Mouse (Mus musculus) liver, embryonic 14.5 days (tissue): ENCODE measurements around the gene Adipor2. TPM values are rescaled to one million over a fixed set of nuclear protein-coding genes. Genes with fewer than 3 reads are reported as not detected.

Source experiments
- ATAC-seq: fragments of 200-750 bp; cut with Nextera tagmentation; 2 replicates; pipeline ENCODE4 v1.8.0; 2017; ENCODE audit warnings: moderate number of reproducible peaks, mild to moderate bottlenecking, moderate library complexity; ENCODE audit not compliant: insufficient read depth
- DNase-seq, 3 experiments: peaks; one replicate each; pipeline ENCODE4 v3.0.0-alpha.2; 2012 to 2013; ENCODE audit warnings: low read depth in 3 of 3, low spot score in 3 of 3
- H3K27ac ChIP-seq: fragments of 300-500 bp; sonication (generic); 2 replicates; pipeline ENCODE4 v1.5.1; 2014; ENCODE audit warnings: moderate library complexity, mild to moderate bottlenecking, control low read depth, inconsistent platforms
- H3K27me3 ChIP-seq: fragments of 300-500 bp; sonication (generic); 2 replicates; pipeline ENCODE4 v1.6.1; 2014; ENCODE audit warnings: mild to moderate bottlenecking, low read length, moderate library complexity; ENCODE audit not compliant: control insufficient read depth, insufficient read depth
- H3K36me3 ChIP-seq: fragments of 300-500 bp; sonication (generic); replicated peaks from 2 replicates; pipeline ENCODE4 v1.6.1; 2014; ENCODE audit warnings: low read depth; ENCODE audit not compliant: control insufficient read depth, insufficient read depth
- H3K4me1 ChIP-seq, 2 experiments: fragments of 200-500 bp in 1 of 2; fragments of 300-500 bp in 1 of 2; sonication (generic) in 1 of 2; replicated peaks; 2 replicates each; pipeline ENCODE4 v1.6.1; 2012 to 2014; ENCODE audit warnings: antibody characterized with exemption in 1 of 2, inconsistent platforms in 1 of 2, low read length in 1 of 2; ENCODE audit not compliant: control insufficient read depth in 2 of 2, insufficient read depth in 2 of 2
- H3K4me2 ChIP-seq: fragments of 300-500 bp; sonication (generic); 2 replicates; pipeline ENCODE4 v1.6.1; 2014; ENCODE audit warnings: low read depth, mild to moderate bottlenecking, control low read depth, moderate library complexity
- H3K4me3 ChIP-seq, 2 experiments: fragments of 200-500 bp in 1 of 2; fragments of 300-500 bp in 1 of 2; sonication (generic) in 1 of 2; 2 replicates each; pipeline ENCODE4 v1.5.1; 2012 to 2014; ENCODE audit warnings: low read depth in 2 of 2, low read length in 2 of 2, mild to moderate bottlenecking in 2 of 2, control low read depth in 1 of 2, inconsistent platforms in 1 of 2, moderate library complexity in 1 of 2; ENCODE audit not compliant: insufficient read depth in 1 of 2
- H3K9ac ChIP-seq: fragments of 300-500 bp; sonication (generic); replicated peaks from 2 replicates; pipeline ENCODE4 v1.6.1; 2014; ENCODE audit warnings: mild to moderate bottlenecking, control low read depth, moderate library complexity
- H3K9me3 ChIP-seq: fragments of 300-500 bp; sonication (generic); 2 replicates; pipeline ENCODE4 v1.6.1; 2016; ENCODE audit warnings: low read length, mixed read lengths; ENCODE audit not compliant: control insufficient read depth
- CTCF ChIP-seq: IDR thresholded peaks from 2 replicates; pipeline ENCODE4 v1.5.1; 2016; ENCODE audit warnings: antibody characterized with exemption, low read depth, control low read depth
- EP300 ChIP-seq: IDR thresholded peaks from 2 replicates; pipeline ENCODE4 v1.6.1; 2016; ENCODE audit warnings: antibody characterized with exemption, low read depth
- WGBS: fragments of 180-500 bp; shearing (Covaris S2); extraction: QIAGEN DNeasy Blood & Tissue Kit; methylation state at CpG from one replicate; pipeline ENCODE4 v1.1.7; 2014; ENCODE audit not compliant: insufficient replicate concordance; 5-methylcytosine and 5-hydroxymethylcytosine counted together
- polyA plus RNA-seq, 2 experiments: library from polyadenylated mRNA; depleted of rRNA in 1 of 2; stranded (reverse) in 1 of 2; unstranded in 1 of 2; fragments of >200 nt; fragmentation: Nextera tagmentation in 1 of 2; extraction: Ambion mirVana in 1 of 2; gene quantifications; 2 replicates each; pipeline versions ENCODE4 v1.2.1 to v1.2.3; 2012 to 2014

Adipor2 gene
- polyA plus RNA-seq, 2 experiments = 17.7 to 18.4 TPM

GRCm38 (mm10) chr6:119377613-119378012 lies 39.9 kb downstream of the Adipor2 start:
- Histone ChIP-seq H3K9me3 (no peaks in the 10 kb centered on the region), H3K4me3 (no peak overlapping the region), H3K36me3 (no peaks in the 10 kb centered on the region; the same call in 1 of the 2 replicates), H3K27me3 (no peaks in the 10 kb centered on the region), H3K27ac (no peak overlapping the region), H3K4me1 (peaks cover 18 to 41% of the 10 kb centered on the region in 2 experiments), H3K9ac (no peak overlapping the region), H3K4me2 (peak overlapping the region; percentile 3)
- WGBS = 3% methylated on average over 2 of the region's 2 CpGs
- peak; percentile 55; the same call in 1 of the 2 replicates for ATAC-seq
- peak in 2 of 3 experiments; percentile 33 to 39 for DNase-seq
- TF ChIP-seq EP300 (no peak), CTCF (no peak)

GRCm38 (mm10) chr6:119375035-119375434 lies 42.5 kb downstream of the Adipor2 start:
- no peaks in the 10 kb centered on the region for H3K9me3 ChIP-seq
- no peak for DNase-seq
- TF ChIP-seq CTCF (peak; percentile 50), EP300 (no peak)
- no peak overlapping the region for H3K4me2 ChIP-seq
- no peak overlapping the region for H3K4me3 ChIP-seq
- 38% methylated on average over 5 of the region's 5 CpGs for WGBS
- peaks cover 23 to 43% of the 10 kb centered on the region in 2 experiments for H3K4me1 ChIP-seq
- H3K9ac ChIP-seq = no peak overlapping the region
- no peaks in the 10 kb centered on the region for H3K27me3 ChIP-seq
- no peak overlapping the region for H3K27ac ChIP-seq
- H3K36me3 ChIP-seq = no peaks in the 10 kb centered on the region; the same call in 1 of the 2 replicates
- no peak for ATAC-seq

GRCm38 (mm10) chr6:119373000-119373705 lies 44.4 kb downstream of the Adipor2 start:
- H3K4me2 ChIP-seq = no peak overlapping the region
- no peak overlapping the region for H3K4me3 ChIP-seq
- TF ChIP-seq EP300 (no peak), CTCF (no peak)
- H3K9ac ChIP-seq = no peak overlapping the region
- H3K36me3 ChIP-seq = peaks cover 6% of the 10 kb centered on the region
- H3K9me3 ChIP-seq = no peaks in the 10 kb centered on the region
- no peak overlapping the region for H3K27ac ChIP-seq
- DNase-seq = no peak
- no peak for ATAC-seq
- H3K4me1 ChIP-seq = peaks cover 23 to 38% of the 10 kb centered on the region in 2 experiments
- H3K27me3 ChIP-seq = no peaks in the 10 kb centered on the region

- Histone ChIP-seq H3K27ac (no peak overlapping the region), H3K9ac (no peak overlapping the region), H3K4me2 (no peak overlapping the region), H3K4me3 (no peak overlapping the region), H3K27me3 (no peaks in the 10 kb centered on the region), H3K36me3 (peaks cover 10% of the 10 kb centered on the region), H3K4me1 (peaks cover 16 to 30% of the 10 kb centered on the region in 2 experiments), H3K9me3 (no peaks in the 10 kb centered on the region)
- DNase-seq (no peak), ATAC-seq (no peak)
- 19% methylated on average over 5 of the region's 5 CpGs for WGBS
- TF ChIP-seq EP300 (no peak), CTCF (no peak)
Observed at GRCm38 (mm10) chr6:119372237-119372636, 45.3 kb downstream of the Adipor2 start.

- DNase-seq (no peak), ATAC-seq (no peak)
- H3K9ac ChIP-seq = no peak overlapping the region
- H3K4me3 ChIP-seq = no peak overlapping the region
- peaks cover 14 to 25% of the 10 kb centered on the region in 2 experiments for H3K4me1 ChIP-seq
- no peak overlapping the region for H3K4me2 ChIP-seq
- TF ChIP-seq CTCF (peak; percentile 20; the same call in 1 of the 2 replicates), EP300 (no peak)
- H3K9me3 ChIP-seq = no peaks in the 10 kb centered on the region
- no peak overlapping the region for H3K27ac ChIP-seq
- no peaks in the 10 kb centered on the region for H3K27me3 ChIP-seq
- H3K36me3 ChIP-seq = peaks cover 10% of the 10 kb centered on the region
Observed at GRCm38 (mm10) chr6:119371624-119372023, 45.9 kb downstream of the Adipor2 start.
